Mouse (Mus musculus) central nervous system, embryonic 18 days (tissue): ENCODE results near the gene Foxn2. TPM values are rescaled to one million over a fixed set of nuclear protein-coding genes. Genes with fewer than 3 reads are reported as not detected.

ENCODE experiments used
- polyA plus RNA-seq: library from polyadenylated mRNA; depleted of rRNA; stranded (reverse); fragments of >200 nt; gene quantifications from 2 replicates; pipeline ENCODE4 v1.2.3, GENCODE M21; 2012; rRNA removed

The Foxn2 gene
- polyA plus RNA-seq: 5.8 and 7.0 TPM in 2 replicates

DNA sequence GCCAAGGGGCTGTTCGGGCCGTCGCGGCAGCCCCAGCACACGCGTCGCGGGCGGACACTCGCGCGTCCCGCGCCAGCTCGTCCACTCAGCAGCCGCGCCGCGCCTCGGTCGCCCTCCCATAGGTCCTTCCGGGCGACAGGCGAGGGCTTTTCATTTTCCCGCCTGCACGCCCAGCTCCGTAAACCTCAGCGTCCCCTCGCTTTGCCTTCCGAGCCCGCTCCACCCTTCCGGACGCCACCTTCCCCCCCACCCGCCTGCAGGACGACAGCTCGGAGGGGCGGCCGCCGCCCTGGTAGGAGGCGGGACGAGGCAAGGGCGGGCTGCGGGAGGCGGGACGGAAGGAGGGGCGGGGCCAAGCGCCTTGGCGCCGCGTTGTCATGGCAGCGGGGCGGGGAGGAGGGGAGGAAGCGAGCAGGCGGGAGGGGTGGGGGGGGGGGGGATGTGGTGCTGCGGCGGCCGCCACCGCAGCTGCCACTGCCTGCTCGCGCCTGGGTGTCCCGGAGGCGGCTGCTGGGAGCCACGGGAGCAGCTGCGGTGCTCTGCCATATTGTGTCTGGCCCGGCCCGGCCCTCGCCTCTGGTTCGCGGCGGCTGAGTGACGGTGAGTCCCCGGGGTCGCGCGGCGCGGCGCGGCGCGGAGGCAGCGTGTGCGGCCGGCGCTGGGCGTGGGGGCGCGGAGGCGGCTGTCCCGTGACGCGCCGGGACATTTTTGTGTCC is at the start of gene Foxn2:
Foxn2 (plus strand) TSS at position 427 of the 716 bp plus-strand sequence.

DNA sequence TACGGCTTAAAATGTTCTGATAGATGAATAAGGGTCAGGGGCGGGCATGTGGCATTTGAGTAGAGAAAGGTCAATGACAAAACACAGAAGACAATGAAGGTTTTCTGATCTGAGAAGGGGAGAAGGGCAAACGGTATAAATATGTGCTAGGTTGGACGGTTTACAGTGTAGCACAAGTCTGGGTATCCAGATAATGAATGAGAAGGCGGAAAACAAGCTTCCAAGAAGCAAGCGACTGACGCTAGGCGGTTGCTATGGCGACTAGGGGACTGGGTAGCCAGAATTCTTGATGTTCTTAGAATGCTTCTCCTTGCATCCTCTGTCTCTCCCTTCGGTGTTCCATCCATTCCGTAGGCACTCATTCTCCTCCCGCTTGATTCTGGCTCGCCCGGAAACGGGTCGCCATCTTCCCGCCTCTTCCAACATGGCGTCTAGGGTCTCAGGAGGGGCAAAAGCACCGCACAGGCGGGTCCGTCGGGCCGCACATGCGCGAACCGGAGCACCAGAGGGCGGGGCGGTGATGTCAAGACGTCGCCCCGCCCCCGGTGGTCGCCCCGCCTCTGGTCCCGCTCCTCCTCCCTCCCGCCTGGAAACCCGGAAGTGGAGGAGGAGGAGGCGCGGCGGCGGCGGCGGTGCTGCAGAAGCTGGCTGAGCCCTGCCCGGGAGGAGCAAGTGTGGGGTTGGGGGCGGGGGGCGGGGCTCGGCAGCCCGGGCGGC is 89.2 kb downstream of the Foxn2 start, which contains the start of gene Ppp1r21:
Ppp1r21 (plus strand) TSS at position 600 of the 717 bp plus-strand sequence.

Other genes starting within 250 kb of the Foxn2 start
- 74.9 and 79.2 TPM in 2 replicates for gene Ppp1r21, start 89.4 kb downstream of the Foxn2 start, polyA plus RNA-seq
- gene Ston1, start 157.0 kb downstream of the Foxn2 start, polyA plus RNA-seq: 4.2 and 5.0 TPM in 2 replicates
- 0.17 and 0.21 TPM in 2 replicates for gene Gtf2a1l, start 227.9 kb downstream of the Foxn2 start, polyA plus RNA-seq